Mouse (Mus musculus): ENCODE measurements at regions not wholly inside any gene's neighbourhood (a gene's known extent, or its start where the extent isn't known, plus 50 kb on each side); places are given as distances from the start of the nearest gene placed in this dataset.

- Histone ChIP-seq H3K9ac (no peak overlapping the region), H3K9me3 (replicated peaks) (no peaks in the 10 kb centered on the region), H3K27me3 (no peaks in the 10 kb centered on the region), H3K4me1 (no peaks in the 10 kb centered on the region), H3K4me3 (no peak overlapping the region), H3K36me3 (ENCODE audit: poor library complexity, severe bottlenecking) (no peaks in the 10 kb centered on the region), H3K27ac (no peak overlapping the region), H3K4me2 (no peak overlapping the region)
- no peak for ATAC-seq
- 83% methylated on average over 7 of the region's 7 CpGs for WGBS
Observed at GRCm38 (mm10) chr3:131891941-131892340, 193.2 kb upstream of the Dkk2 start.

- Histone ChIP-seq H3K9ac (no peak overlapping the region), H3K4me1 (no peaks in the 10 kb centered on the region), H3K36me3 (ENCODE audit: poor library complexity, severe bottlenecking) (no peaks in the 10 kb centered on the region), H3K9me3 (replicated peaks) (no peaks in the 10 kb centered on the region), H3K4me2 (no peak overlapping the region), H3K27ac (no peak overlapping the region), H3K4me3 (no peak overlapping the region), H3K27me3 (no peaks in the 10 kb centered on the region)
- WGBS, result 41% methylated on average over 16 of the region's 16 CpGs
- no peak for ATAC-seq
Observed at GRCm38 (mm10) chr3:131893061-131893804, 191.9 kb upstream of the Dkk2 start.

- Histone ChIP-seq H3K9me3 (replicated peaks) (no peaks in the 10 kb centered on the region), H3K27me3 (no peaks in the 10 kb centered on the region), H3K27ac (no peak overlapping the region), H3K36me3 (ENCODE audit: poor library complexity, severe bottlenecking) (no peaks in the 10 kb centered on the region), H3K4me3 (no peak overlapping the region), H3K4me2 (no peak overlapping the region), H3K9ac (no peak overlapping the region), H3K4me1 (no peaks in the 10 kb centered on the region)
- WGBS, result 82% methylated on average over 1 of the region's 1 CpGs
- ATAC-seq, result no peak
Observed at GRCm38 (mm10) chr3:131895057-131895456, 190.0 kb upstream of the Dkk2 start.

GRCm38 (mm10) chr3:131913534-131913933 lies 171.6 kb upstream of the Dkk2 start:
- Histone ChIP-seq H3K4me2 (no peak overlapping the region), H3K4me3 (no peak overlapping the region), H3K36me3 (ENCODE audit: poor library complexity, severe bottlenecking) (no peaks in the 10 kb centered on the region), H3K9ac (no peak overlapping the region), H3K27me3 (no peaks in the 10 kb centered on the region), H3K4me1 (no peaks in the 10 kb centered on the region), H3K9me3 (replicated peaks) (no peaks in the 10 kb centered on the region), H3K27ac (no peak overlapping the region)
- WGBS, result 92% methylated on average over 6 of the region's 6 CpGs
- ATAC-seq, result no peak

GRCm38 (mm10) chr3:131914372-131914771 lies 170.7 kb upstream of the Dkk2 start:
- no peaks in the 10 kb centered on the region for H3K9me3 ChIP-seq (replicated peaks)
- 84% methylated on average over 3 of the region's 3 CpGs for WGBS
- no peak for ATAC-seq

GRCm38 (mm10) chr3:131914997-131915396 lies 170.1 kb upstream of the Dkk2 start:
- no peaks in the 10 kb centered on the region for H3K27me3 ChIP-seq
- WGBS, result 79% methylated on average over 7 of the region's 7 CpGs
- H3K9me3 ChIP-seq (replicated peaks), result no peaks in the 10 kb centered on the region
- H3K9ac ChIP-seq, result no peak overlapping the region
- H3K4me3 ChIP-seq, result no peak overlapping the region
- no peak overlapping the region for H3K27ac ChIP-seq
- no peak for ATAC-seq
- H3K4me1 ChIP-seq, result no peaks in the 10 kb centered on the region
- H3K4me2 ChIP-seq, result no peak overlapping the region
- no peaks in the 10 kb centered on the region for H3K36me3 ChIP-seq (ENCODE audit: poor library complexity, severe bottlenecking)

More at GRCm38 (mm10) chr3:131914372-131914771, 170.7 kb upstream of the Dkk2 start:
- Histone ChIP-seq H3K4me1 (no peaks in the 10 kb centered on the region), H3K4me3 (no peak overlapping the region), H3K4me2 (no peak overlapping the region), H3K27me3 (no peaks in the 10 kb centered on the region), H3K9ac (no peak overlapping the region), H3K27ac (no peak overlapping the region), H3K36me3 (ENCODE audit: poor library complexity, severe bottlenecking) (no peaks in the 10 kb centered on the region)

- peak; percentile 60 for ATAC-seq
- Histone ChIP-seq H3K4me1 (0 out of 2 replicates have a peak, but pooled peaks cover 2% of the 10 kb centered on the region), H3K4me2 (no peak overlapping the region), H3K27ac (no peak overlapping the region), H3K9me3 (replicated peaks) (no peaks in the 10 kb centered on the region), H3K4me3 (no peak overlapping the region), H3K27me3 (no peaks in the 10 kb centered on the region), H3K36me3 (ENCODE audit: poor library complexity, severe bottlenecking) (no peaks in the 10 kb centered on the region), H3K9ac (no peak overlapping the region)
- 75% methylated on average over 13 of the region's 13 CpGs for WGBS
Observed at GRCm38 (mm10) chr3:131917734-131918534, 167.2 kb upstream of the Dkk2 start.

- Histone ChIP-seq H3K9me3 (replicated peaks) (no peaks in the 10 kb centered on the region), H3K4me1 (0 out of 2 replicates have a peak, but pooled peaks cover 2% of the 10 kb centered on the region), H3K4me2 (no peak overlapping the region), H3K27ac (no peak overlapping the region), H3K36me3 (ENCODE audit: poor library complexity, severe bottlenecking) (no peaks in the 10 kb centered on the region), H3K4me3 (no peak overlapping the region), H3K27me3 (no peaks in the 10 kb centered on the region), H3K9ac (no peak overlapping the region)
- WGBS, result 79% methylated on average over 12 of the region's 12 CpGs
- ATAC-seq, result peak; percentile 28; the same call in 1 of the 2 replicates
Observed at GRCm38 (mm10) chr3:131919476-131919875, 165.6 kb upstream of the Dkk2 start.

GRCm38 (mm10) chr3:131921161-131921560 lies 163.9 kb upstream of the Dkk2 start:
- Histone ChIP-seq H3K4me1 (0 out of 2 replicates have a peak, but pooled peaks cover 2% of the 10 kb centered on the region), H3K9me3 (replicated peaks) (no peaks in the 10 kb centered on the region), H3K4me3 (no peak overlapping the region), H3K4me2 (no peak overlapping the region), H3K36me3 (ENCODE audit: poor library complexity, severe bottlenecking) (no peaks in the 10 kb centered on the region), H3K27ac (no peak overlapping the region), H3K9ac (no peak overlapping the region), H3K27me3 (no peaks in the 10 kb centered on the region)
- ATAC-seq, result no peak
- WGBS, result 84% methylated on average over 6 of the region's 6 CpGs

- peak; percentile 78 for ATAC-seq
- Histone ChIP-seq H3K36me3 (ENCODE audit: poor library complexity, severe bottlenecking) (no peaks in the 10 kb centered on the region), H3K4me1 (0 out of 2 replicates have a peak, but pooled peaks cover 2% of the 10 kb centered on the region), H3K27me3 (no peaks in the 10 kb centered on the region), H3K4me3 (no peak overlapping the region), H3K4me2 (no peak overlapping the region), H3K9ac (no peak overlapping the region), H3K9me3 (replicated peaks) (no peaks in the 10 kb centered on the region), H3K27ac (no peak overlapping the region)
- WGBS, result 31% methylated on average over 1 of the region's 1 CpGs
Observed at GRCm38 (mm10) chr3:131922733-131923132, 162.4 kb upstream of the Dkk2 start.

GRCm38 (mm10) chr3:131940896-131941295 lies 144.2 kb upstream of the Dkk2 start:
- H3K9ac ChIP-seq, result no peak overlapping the region
- no peak overlapping the region for H3K4me3 ChIP-seq
- H3K27ac ChIP-seq, result no peak overlapping the region
- ATAC-seq, result no peak
- H3K9me3 ChIP-seq (replicated peaks), result no peaks in the 10 kb centered on the region
- no peaks in the 10 kb centered on the region for H3K36me3 ChIP-seq (ENCODE audit: poor library complexity, severe bottlenecking)
- H3K4me2 ChIP-seq, result no peak overlapping the region
- no peaks in the 10 kb centered on the region for H3K27me3 ChIP-seq
- no peaks in the 10 kb centered on the region for H3K4me1 ChIP-seq
- WGBS, result 49% methylated on average over 7 of the region's 7 CpGs

GRCm38 (mm10) chr3:131941961-131942753 lies 142.9 kb upstream of the Dkk2 start:
- WGBS, result 88% methylated on average over 24 of the region's 24 CpGs
- Histone ChIP-seq H3K4me1 (no peaks in the 10 kb centered on the region), H3K27ac (no peak overlapping the region), H3K9me3 (replicated peaks) (no peaks in the 10 kb centered on the region), H3K27me3 (no peaks in the 10 kb centered on the region), H3K36me3 (ENCODE audit: poor library complexity, severe bottlenecking) (no peaks in the 10 kb centered on the region), H3K4me2 (no peak overlapping the region), H3K4me3 (no peak overlapping the region), H3K9ac (no peak overlapping the region)
- no peak for ATAC-seq
